Mouse (Mus musculus) intestine, postnatal 0 days (tissue): ENCODE results near the gene Prokr2. TPM values are rescaled to one million over a fixed set of nuclear protein-coding genes. Genes with fewer than 3 reads are reported as not detected.
A peak's percentile ranks its signal among the peaks of the same experiment; 100 is the strongest.

Source experiments
- ATAC-seq: fragments of 200-750 bp; cut with Nextera tagmentation; 2 replicates; pipeline ENCODE4 v1.8.0; 2017; ENCODE audit warnings: mild to moderate bottlenecking, moderate TSS enrichment, moderate library complexity
- H3K27ac ChIP-seq: fragments of 300-500 bp; sonication (generic); 2 replicates; pipeline ENCODE4 v1.5.1; 2014; ENCODE audit warnings: mild to moderate bottlenecking, low read depth, low read length, moderate library complexity
- H3K27me3 ChIP-seq: fragments of 300-500 bp; sonication (generic); replicated peaks from 2 replicates; pipeline ENCODE4 v1.6.1; 2014; ENCODE audit warnings: low read length, mixed read lengths; ENCODE audit not compliant: control insufficient read depth, insufficient read depth
- H3K36me3 ChIP-seq: fragments of 300-500 bp; sonication (generic); 2 replicates; pipeline ENCODE4 v1.6.1; 2014; ENCODE audit warnings: mild to moderate bottlenecking, moderate library complexity; ENCODE audit not compliant: control insufficient read depth, insufficient read depth
- H3K4me1 ChIP-seq: fragments of 300-500 bp; sonication (generic); replicated peaks from 2 replicates; pipeline ENCODE4 v1.6.1; 2014; ENCODE audit warnings: antibody characterized with exemption, low read length, mixed read lengths; ENCODE audit not compliant: control insufficient read depth, insufficient read depth
- H3K4me2 ChIP-seq: fragments of 300-500 bp; sonication (generic); replicated peaks from 2 replicates; pipeline ENCODE4 v1.6.1; 2014; ENCODE audit warnings: low read depth, mild to moderate bottlenecking, moderate library complexity
- H3K4me3 ChIP-seq: fragments of 300-500 bp; sonication (generic); 2 replicates; pipeline ENCODE4 v1.5.1; 2014; ENCODE audit warnings: low read depth, low read length
- H3K9ac ChIP-seq: fragments of 300-500 bp; sonication (generic); 2 replicates; pipeline ENCODE4 v1.6.1; 2014; ENCODE audit warnings: mild to moderate bottlenecking, low read depth, low read length
- H3K9me3 ChIP-seq: fragments of 300-500 bp; sonication (generic); 2 replicates; pipeline ENCODE4 v1.6.1; 2016; ENCODE audit warnings: mixed run types; ENCODE audit not compliant: control insufficient read depth
- CTCF ChIP-seq: sonication (generic); IDR thresholded peaks from 2 replicates; pipeline ENCODE4 v1.5.1; 2016; ENCODE audit warnings: low read depth, mild to moderate bottlenecking, control low read depth, antibody characterized with exemption, moderate library complexity
- WGBS: fragments of 180-500 bp; shearing (Covaris S2); extraction: QIAGEN DNeasy Blood & Tissue Kit; methylation state at CpG from one replicate; pipeline ENCODE4 v1.1.7; 2014; 5-methylcytosine and 5-hydroxymethylcytosine counted together
- polyA plus RNA-seq: library from polyadenylated mRNA; unstranded; fragments of >200 nt; fragmentation: Nextera tagmentation; extraction: Ambion mirVana; gene quantifications from 2 replicates; pipeline ENCODE4 v1.2.1, GENCODE M21; 2015

The Prokr2 gene
- polyA plus RNA-seq, 1 experiment from 2014 or later = 0.17 TPM

- no peak overlapping the region for H3K27ac ChIP-seq
- H3K36me3 ChIP-seq = no peaks in the 10 kb centered on the region
- H3K27me3 ChIP-seq = peaks cover 19% of the 10 kb centered on the region; the same call in 1 of the 2 replicates
- H3K4me1 ChIP-seq = no peaks in the 10 kb centered on the region
- TF ChIP-seq CTCF = no peak
- no peak overlapping the region for H3K4me3 ChIP-seq
- H3K9ac ChIP-seq = no peak overlapping the region
- H3K4me2 ChIP-seq = no peak overlapping the region
- WGBS = 43% methylated on average over 2 of the region's 2 CpGs
- ATAC-seq = peak; percentile 43; the same call in 1 of the 2 replicates
- no peaks in the 10 kb centered on the region for H3K9me3 ChIP-seq
Measured at GRCm38 (mm10) chr2:132382308-132382707, 2.9 kb downstream of the Prokr2 start.

GRCm38 (mm10) chr2:132379690-132380089, 5.6 kb downstream of the Prokr2 start:
- no peaks in the 10 kb centered on the region for H3K36me3 ChIP-seq
- no peak for TF ChIP-seq CTCF
- no peak for ATAC-seq
- 47% methylated on average over 4 of the region's 4 CpGs for WGBS
- H3K27me3 ChIP-seq = peaks cover 8% of the 10 kb centered on the region; the same call in 1 of the 2 replicates
- no peaks in the 10 kb centered on the region for H3K9me3 ChIP-seq
- H3K4me2 ChIP-seq = no peak overlapping the region
- H3K4me3 ChIP-seq = no peak overlapping the region
- H3K9ac ChIP-seq = no peak overlapping the region
- H3K4me1 ChIP-seq = no peaks in the 10 kb centered on the region
- H3K27ac ChIP-seq = no peak overlapping the region

- H3K27me3 ChIP-seq = peaks cover 5% of the 10 kb centered on the region; the same call in 1 of the 2 replicates
- no peak overlapping the region for H3K4me2 ChIP-seq
- H3K36me3 ChIP-seq = no peaks in the 10 kb centered on the region
- H3K4me3 ChIP-seq = no peak overlapping the region
- 60% methylated on average over 10 of the region's 10 CpGs for WGBS
- TF ChIP-seq CTCF = no peak
- no peaks in the 10 kb centered on the region for H3K4me1 ChIP-seq
- no peak for ATAC-seq
- H3K9me3 ChIP-seq = no peaks in the 10 kb centered on the region
- H3K9ac ChIP-seq = no peak overlapping the region
- H3K27ac ChIP-seq = no peak overlapping the region
Measured at GRCm38 (mm10) chr2:132378602-132379150, 6.6 kb downstream of the Prokr2 start.

- no peaks in the 10 kb centered on the region for H3K36me3 ChIP-seq
- H3K27ac ChIP-seq = no peak overlapping the region
- ATAC-seq = no peak
- no peak for TF ChIP-seq CTCF
- 65% methylated on average over 2 of the region's 2 CpGs for WGBS
- H3K27me3 ChIP-seq = no peaks in the 10 kb centered on the region
- H3K9ac ChIP-seq = no peak overlapping the region
- H3K4me1 ChIP-seq = no peaks in the 10 kb centered on the region
- H3K9me3 ChIP-seq = no peaks in the 10 kb centered on the region
- no peak overlapping the region for H3K4me3 ChIP-seq
- no peak overlapping the region for H3K4me2 ChIP-seq
Measured at GRCm38 (mm10) chr2:132377436-132377835, 7.8 kb downstream of the Prokr2 start.

- Histone ChIP-seq H3K27ac (no peak overlapping the region), H3K4me2 (no peak overlapping the region), H3K4me1 (no peaks in the 10 kb centered on the region), H3K36me3 (no peaks in the 10 kb centered on the region), H3K9me3 (no peaks in the 10 kb centered on the region), H3K9ac (no peak overlapping the region), H3K4me3 (no peak overlapping the region), H3K27me3 (no peaks in the 10 kb centered on the region)
- no peak for TF ChIP-seq CTCF
- no peak for ATAC-seq
- 81% methylated on average over 3 of the region's 3 CpGs for WGBS
Measured at GRCm38 (mm10) chr2:132375721-132376120, 9.5 kb downstream of the Prokr2 start.

- Histone ChIP-seq H3K4me3 (no peak overlapping the region), H3K9me3 (no peaks in the 10 kb centered on the region), H3K27ac (no peak overlapping the region), H3K9ac (no peak overlapping the region), H3K36me3 (no peaks in the 10 kb centered on the region), H3K4me2 (no peak overlapping the region), H3K27me3 (no peaks in the 10 kb centered on the region), H3K4me1 (no peaks in the 10 kb centered on the region)
- no peak for TF ChIP-seq CTCF
- 63% methylated on average over 9 of the region's 9 CpGs for WGBS
- no peak for ATAC-seq
Measured at GRCm38 (mm10) chr2:132375135-132375534, 10.1 kb downstream of the Prokr2 start.

- no peak for ATAC-seq
- no peaks in the 10 kb centered on the region for H3K36me3 ChIP-seq
- no peaks in the 10 kb centered on the region for H3K4me1 ChIP-seq
- 90% methylated on average over 17 of the region's 17 CpGs for WGBS
- H3K27ac ChIP-seq = no peak overlapping the region
- H3K4me2 ChIP-seq = no peak overlapping the region
- no peak overlapping the region for H3K4me3 ChIP-seq
- H3K9me3 ChIP-seq = no peaks in the 10 kb centered on the region
- H3K27me3 ChIP-seq = no peaks in the 10 kb centered on the region
- H3K9ac ChIP-seq = no peak overlapping the region
- TF ChIP-seq CTCF = no peak
Measured at GRCm38 (mm10) chr2:132373748-132374147, 11.5 kb downstream of the Prokr2 start.
